Mouse (Mus musculus) left cerebral cortex, postnatal 25 days (tissue): Measurements from ENCODE around the gene St6galnac3. TPM values are rescaled to one million over a fixed set of nuclear protein-coding genes. Genes with fewer than 3 reads are reported as not detected.

ENCODE experiments used
- DNase-seq, 2 experiments: peaks; one replicate each; pipeline ENCODE4 v3.0.0; 2022; ENCODE audit warnings: low spot score in 2 of 2, mixed read lengths in 1 of 2
- intact Hi-C: fragments of 180-260 bp; cut with DNase I; formaldehyde crosslinking; loops from one replicate; pipeline ENCODE4 v1.15.1; 2025
- total RNA-seq, 2 experiments: library from RNA; stranded (reverse); gene quantifications; 2 replicates each; pipeline ENCODE4 v1.2.3; 2021

The St6galnac3 gene
- total RNA-seq, 2 experiments from 2014 or later: 13.6 to 14.7 TPM

GRCm38 (mm10) chr3:153556621-153557020 lies 168.4 kb downstream of the St6galnac3 start:
- intact Hi-C loops: no loop called here
- DNase-seq: no peak

DNA sequence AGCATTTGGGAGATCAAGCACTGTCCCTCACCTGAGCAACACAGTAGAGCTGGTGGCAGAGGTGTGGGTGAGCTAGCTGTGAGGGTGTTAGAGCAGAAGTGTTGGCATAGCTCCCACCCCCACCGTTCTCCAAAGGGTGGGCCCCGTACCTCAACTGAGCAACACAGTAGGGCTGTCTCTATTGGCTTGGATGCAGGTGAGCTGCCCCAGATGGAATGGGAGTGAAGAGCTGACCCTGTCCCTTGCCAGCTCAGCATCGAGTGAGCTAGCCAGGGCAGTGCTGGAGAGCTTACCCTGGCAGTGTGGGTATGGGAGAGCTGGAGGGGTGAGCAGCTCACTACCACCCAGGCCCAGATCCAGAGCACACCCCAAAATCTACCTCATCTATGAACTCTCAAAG lies 171.3 kb downstream of the St6galnac3 start:
- intact Hi-C loops: no loop called here
- DNase-seq: no peak

- intact Hi-C loops: no loop called here
- no peak for DNase-seq
These were observed 171.7 kb downstream of the St6galnac3 start for GRCm38 (mm10) chr3:153553226-153553625.

- intact Hi-C loops: no loop called here
- DNase-seq: no peak
These were observed 177.9 kb downstream of the St6galnac3 start for GRCm38 (mm10) chr3:153546936-153547683.

- intact Hi-C loops: no loop called here
- no peak for DNase-seq
These were observed 185.1 kb downstream of the St6galnac3 start for GRCm38 (mm10) chr3:153539851-153540250.

DNA sequence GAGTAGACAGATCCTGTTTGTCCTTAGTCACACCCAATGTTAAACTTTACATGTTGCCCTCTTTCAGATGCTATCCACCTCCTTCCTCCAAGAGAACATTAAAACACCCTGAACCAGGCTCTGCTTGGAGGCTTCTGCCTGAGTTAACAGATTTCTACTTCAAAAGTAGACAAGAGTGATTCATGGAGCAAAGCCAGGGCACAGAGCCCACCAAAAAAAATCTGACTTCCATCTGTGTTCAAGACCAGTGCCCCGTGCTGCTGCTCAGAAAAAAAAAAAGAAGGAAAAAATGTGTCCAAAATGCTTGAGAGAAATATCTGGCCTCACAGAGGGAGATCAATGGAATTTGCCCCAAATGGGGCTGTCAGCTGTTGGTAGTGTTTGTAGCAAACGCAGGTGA lies 186.6 kb downstream of the St6galnac3 start:
- DNase-seq: no peak
- intact Hi-C loops: no loop called here

DNA sequence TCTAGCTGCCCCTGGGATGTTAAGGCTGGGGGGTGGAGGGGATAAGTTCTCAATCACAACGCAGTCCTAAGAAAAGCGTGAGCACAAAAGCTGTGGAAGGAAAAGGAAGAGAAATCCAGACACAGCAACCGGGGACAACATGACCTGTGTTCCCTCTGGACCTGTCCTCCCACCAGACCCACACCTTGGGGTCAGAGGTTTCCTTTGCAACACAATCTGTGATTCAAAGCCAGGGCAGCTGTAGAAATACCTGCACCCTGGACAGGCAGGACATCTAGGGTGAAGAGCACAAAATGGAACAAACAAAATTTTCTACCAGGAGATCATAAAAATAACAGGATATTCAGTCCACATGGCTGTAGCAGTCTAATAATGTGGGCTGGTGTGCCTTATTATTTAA lies 187.5 kb downstream of the St6galnac3 start:
- intact Hi-C loops: no loop called here
- no peak for DNase-seq

DNA sequence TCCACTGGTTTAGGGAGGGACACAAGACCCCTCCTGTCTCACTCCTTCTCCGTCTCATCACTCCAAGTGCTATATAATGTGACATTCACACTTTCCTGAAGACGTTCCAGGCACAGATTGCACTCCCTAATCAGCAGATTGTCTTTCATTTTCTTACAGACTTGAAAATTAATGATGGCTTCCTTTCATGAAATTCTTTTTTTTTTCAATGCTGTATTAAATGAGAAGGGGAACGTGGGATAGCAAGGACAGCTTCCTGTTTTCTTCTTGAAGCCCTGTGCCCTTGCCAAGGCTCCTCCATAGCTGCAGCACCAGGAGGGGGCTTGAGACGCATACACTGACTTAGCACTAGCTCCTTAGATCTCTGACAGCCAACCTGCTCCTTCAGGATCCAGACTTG lies 188.7 kb downstream of the St6galnac3 start:
- no peak for DNase-seq
- intact Hi-C loops: no loop called here

- intact Hi-C loops: no loop called here
- no peak for DNase-seq
These were observed 195.8 kb downstream of the St6galnac3 start for GRCm38 (mm10) chr3:153529174-153529573.

- intact Hi-C loops: no loop called here
- DNase-seq: peak; percentile 21 to 38
These were observed 199.7 kb downstream of the St6galnac3 start for GRCm38 (mm10) chr3:153525151-153525768.

GRCm38 (mm10) chr3:153516848-153517247 lies 208.1 kb downstream of the St6galnac3 start:
- DNase-seq: no peak
- intact Hi-C loops: no loop called here

- no peak for DNase-seq
- intact Hi-C loops: no loop called here
These were observed 211.4 kb downstream of the St6galnac3 start for GRCm38 (mm10) chr3:153513501-153514060.

- DNase-seq: no peak
- intact Hi-C loops: no loop called here
These were observed 212.4 kb downstream of the St6galnac3 start for GRCm38 (mm10) chr3:153512545-153512944.

- DNase-seq: no peak
- intact Hi-C loops: no loop called here
These were observed 213.8 kb downstream of the St6galnac3 start for GRCm38 (mm10) chr3:153511151-153511580.

GRCm38 (mm10) chr3:153510048-153510630 lies 214.8 kb downstream of the St6galnac3 start:
- DNase-seq: no peak
- intact Hi-C loops: no loop called here

- intact Hi-C loops: loop anchor here (10.0 kb wide), 1 partner anchor 145 kb away; no protein-coding TSS in a partner anchor
- no peak for DNase-seq
These were observed 215.3 kb downstream of the St6galnac3 start for GRCm38 (mm10) chr3:153509643-153510042.

DNA sequence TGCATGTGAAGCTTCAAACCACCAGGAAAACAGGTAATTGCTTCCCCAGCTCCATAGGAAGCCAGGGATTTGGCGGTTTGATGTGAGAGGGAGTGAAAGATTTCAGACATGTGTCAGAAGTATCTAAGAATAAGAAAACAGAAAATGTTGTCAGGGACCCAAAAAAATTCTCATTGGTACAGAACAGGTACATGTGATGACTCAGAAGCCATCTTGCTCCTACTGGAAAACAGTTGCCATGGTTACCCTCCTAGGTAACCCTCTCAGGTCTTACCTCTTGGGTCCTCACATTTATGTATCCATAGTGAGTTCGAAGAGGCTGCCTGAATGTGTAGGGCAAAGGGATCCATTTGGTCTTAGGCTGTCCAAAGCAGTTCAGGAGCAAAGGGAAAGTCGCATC lies 215.9 kb downstream of the St6galnac3 start:
- intact Hi-C loops: loop anchor here (10.0 kb wide), 1 partner anchor 146 kb away; no protein-coding TSS in a partner anchor
- DNase-seq: no peak

GRCm38 (mm10) chr3:153508592-153508991 lies 216.4 kb downstream of the St6galnac3 start:
- DNase-seq: no peak
- intact Hi-C loops: loop anchor here (10.0 kb wide), 1 partner anchor 146 kb away; no protein-coding TSS in a partner anchor

GRCm38 (mm10) chr3:153507599-153507998 lies 217.4 kb downstream of the St6galnac3 start:
- intact Hi-C loops: loop anchor here (10.0 kb wide), 1 partner anchor 147 kb away; no protein-coding TSS in a partner anchor

DNA sequence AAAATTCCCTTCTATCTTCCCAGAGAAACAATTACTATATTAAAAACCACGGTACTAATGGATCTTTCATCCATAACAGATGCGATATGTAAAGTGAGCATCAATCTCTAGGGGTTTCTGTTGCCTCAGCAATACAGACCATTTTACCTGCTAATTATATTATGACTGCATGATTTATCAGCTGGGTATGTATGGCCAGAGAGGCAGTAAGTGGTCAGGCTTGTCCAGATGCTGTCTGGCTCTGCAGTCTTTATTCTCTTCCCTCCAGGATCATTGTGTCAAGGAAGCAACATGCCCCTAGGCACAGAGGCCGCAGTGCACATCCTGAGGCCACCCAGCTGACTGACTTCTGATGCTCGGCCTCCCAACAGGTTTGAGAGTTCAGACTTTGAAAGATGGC lies 222.5 kb downstream of the St6galnac3 start:
- intact Hi-C loops: loop anchor here (10.0 kb wide), 1 partner anchor 152 kb away; no protein-coding TSS in a partner anchor
- no peak for DNase-seq

More at GRCm38 (mm10) chr3:153507599-153507998, 217.4 kb downstream of the St6galnac3 start:
- no peak for DNase-seq
